Mouse (Mus musculus) stomach, embryonic 14.5 days (tissue): Measurements from ENCODE around the gene Mrtfb. TPM values are rescaled to one million over a fixed set of nuclear protein-coding genes. Genes with fewer than 3 reads are reported as not detected.
"Not testable (repeated sequence)": the region's sequence is repeated elsewhere in the genome, so short reads cannot be mapped to it uniquely, and the experiment has no call there.

Experiments used
- ATAC-seq: fragments of 200-750 bp; cut with Nextera tagmentation; 2 replicates; pipeline ENCODE4 v1.8.0; 2017; ENCODE audit warnings: low read depth, moderate TSS enrichment; ENCODE audit not compliant: insufficient number of reproducible peaks, insufficient read depth, low FRiP score
- H3K27ac ChIP-seq: fragments of 300-500 bp; sonication (generic); 2 replicates; pipeline ENCODE4 v1.5.1; 2014; ENCODE audit warnings: mild to moderate bottlenecking, low read length, moderate library complexity, mixed read lengths
- H3K27me3 ChIP-seq: fragments of 300-500 bp; sonication (generic); 2 replicates; pipeline ENCODE4 v1.6.1; 2014; ENCODE audit warnings: low read length, control low read depth, mixed read lengths; ENCODE audit not compliant: control insufficient read depth, insufficient read depth
- H3K36me3 ChIP-seq: fragments of 300-500 bp; sonication (generic); 2 replicates; pipeline ENCODE4 v1.6.1; 2014; ENCODE audit warnings: mild to moderate bottlenecking, control low read depth, low read length, moderate library complexity, mixed read lengths; ENCODE audit not compliant: control insufficient read depth, insufficient read depth
- H3K4me1 ChIP-seq: fragments of 300-500 bp; sonication (generic); 2 replicates; pipeline ENCODE4 v1.6.1; 2014; ENCODE audit warnings: low read length, control low read depth, mixed read lengths; ENCODE audit not compliant: control insufficient read depth, insufficient read depth
- H3K4me2 ChIP-seq: fragments of 300-500 bp; sonication (generic); replicated peaks from 2 replicates; pipeline ENCODE4 v1.6.1; 2014; ENCODE audit warnings: low read depth, low read length, control low read depth
- H3K4me3 ChIP-seq: fragments of 300-500 bp; sonication (generic); 2 replicates; pipeline ENCODE4 v1.5.1; 2014; ENCODE audit warnings: low read depth, low read length, control low read depth
- H3K9ac ChIP-seq: fragments of 300-500 bp; sonication (generic); replicated peaks from 2 replicates; pipeline ENCODE4 v1.6.1; 2014; ENCODE audit warnings: low read depth, mild to moderate bottlenecking, control low read depth, low read length, moderate library complexity, mixed read lengths
- H3K9me3 ChIP-seq: fragments of 300-500 bp; sonication (generic); 2 replicates; pipeline ENCODE4 v1.6.1; 2016; ENCODE audit warnings: low read depth, low read length, control low read depth; ENCODE audit not compliant: control insufficient read depth
- WGBS: fragments of 180-500 bp; shearing (Covaris S2); extraction: QIAGEN DNeasy Blood & Tissue Kit; methylation state at CpG from one replicate; pipeline ENCODE4 v1.1.7; 2014; 5-methylcytosine and 5-hydroxymethylcytosine counted together
- polyA plus RNA-seq: library from polyadenylated mRNA; unstranded; fragments of >200 nt; fragmentation: Nextera tagmentation; extraction: Ambion mirVana; gene quantifications from 2 replicates; pipeline ENCODE4 v1.2.1, GENCODE M21; 2014

Gene Mrtfb
- polyA plus RNA-seq, 1 experiment from 2014 or later: 33.3 TPM

GRCm38 (mm10) chr16:13257528-13257835 is 1.2 kb downstream of the Mrtfb start:
- Histone ChIP-seq H3K27ac (no peak overlapping the region), H3K4me2 (peak overlapping the region; percentile 66), H3K9me3 (no peaks in the 10 kb centered on the region), H3K9ac (peak overlapping the region; percentile 90), H3K27me3 (no peaks in the 10 kb centered on the region), H3K4me3 (peak overlapping the region; percentile 89), H3K36me3 (no peaks in the 10 kb centered on the region), H3K4me1 (peaks cover 17% of the 10 kb centered on the region; the same call in 1 of the 2 replicates)
- ATAC-seq: no peak
- 34% methylated on average over 5 of the region's 5 CpGs for WGBS

- Histone ChIP-seq H3K4me3 (no peak overlapping the region), H3K9ac (no peak overlapping the region), H3K27ac (no peak overlapping the region), H3K4me1 (peaks cover 17% of the 10 kb centered on the region; the same call in 1 of the 2 replicates), H3K36me3 (no peaks in the 10 kb centered on the region), H3K9me3 (no peaks in the 10 kb centered on the region), H3K27me3 (no peaks in the 10 kb centered on the region), H3K4me2 (no peak overlapping the region)
- 84% methylated on average over 2 of the region's 2 CpGs for WGBS
- no peak for ATAC-seq
Observed at GRCm38 (mm10) chr16:13259026-13259425, 2.7 kb downstream of the Mrtfb start.

GRCm38 (mm10) chr16:13266312-13266711 is 10.0 kb downstream of the Mrtfb start:
- Histone ChIP-seq H3K27ac (no peak overlapping the region), H3K9ac (no peak overlapping the region), H3K36me3 (peaks cover 16% of the 10 kb centered on the region), H3K9me3 (no peaks in the 10 kb centered on the region), H3K4me3 (no peak overlapping the region), H3K4me2 (no peak overlapping the region), H3K4me1 (no peaks in the 10 kb centered on the region), H3K27me3 (no peaks in the 10 kb centered on the region)
- 86% methylated on average over 3 of the region's 3 CpGs for WGBS
- ATAC-seq: no peak

GRCm38 (mm10) chr16:13267350-13267904 is 11.1 kb downstream of the Mrtfb start:
- Histone ChIP-seq H3K27ac (no peak overlapping the region), H3K27me3 (no peaks in the 10 kb centered on the region)
- WGBS: 76% methylated on average over 3 of the region's 3 CpGs

DNA sequence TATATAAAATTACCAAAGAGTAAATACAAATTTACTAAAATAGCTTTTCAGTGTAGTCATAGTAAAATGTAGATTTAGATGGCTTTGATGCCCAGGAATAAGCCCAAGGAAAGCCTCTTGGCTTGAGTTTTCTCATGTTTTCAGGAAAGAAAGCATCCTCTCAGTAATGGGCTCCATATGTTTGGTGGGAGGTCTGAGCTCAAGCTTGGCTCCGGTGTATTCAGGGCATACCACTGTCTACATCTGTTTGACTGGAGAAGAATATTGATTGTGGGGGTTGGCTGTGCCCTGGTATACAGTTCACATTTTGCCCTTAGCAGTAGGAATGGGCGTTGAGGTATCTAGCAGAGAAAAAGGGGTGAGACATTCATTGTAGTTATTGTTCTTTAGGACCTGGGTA is 13.1 kb downstream of the Mrtfb start:
- Histone ChIP-seq H3K9me3 (no peaks in the 10 kb centered on the region), H3K9ac (no peak overlapping the region), H3K4me2 (no peak overlapping the region), H3K27ac (no peak overlapping the region), H3K4me1 (no peaks in the 10 kb centered on the region), H3K27me3 (no peaks in the 10 kb centered on the region), H3K4me3 (no peak overlapping the region), H3K36me3 (peaks cover 16% of the 10 kb centered on the region)
- 90% methylated on average over 2 of the region's 2 CpGs for WGBS
- no peak for ATAC-seq

More at GRCm38 (mm10) chr16:13267350-13267904, 11.1 kb downstream of the Mrtfb start:
- no peak overlapping the region for H3K4me3 ChIP-seq
- ATAC-seq: no peak
- H3K9ac ChIP-seq: no peak overlapping the region
- H3K9me3 ChIP-seq: no peaks in the 10 kb centered on the region
- no peaks in the 10 kb centered on the region for H3K4me1 ChIP-seq
- H3K4me2 ChIP-seq: no peak overlapping the region
- peaks cover 16% of the 10 kb centered on the region for H3K36me3 ChIP-seq

- Histone ChIP-seq H3K4me1 (no peaks in the 10 kb centered on the region; the same call in 1 of the 2 replicates), H3K27ac (0 out of 2 replicates have a peak overlapping the region, but pooled peaks have one; percentile 36), H3K4me3 (no peak overlapping the region), H3K9me3 (no peaks in the 10 kb centered on the region), H3K27me3 (no peaks in the 10 kb centered on the region), H3K36me3 (no peaks in the 10 kb centered on the region), H3K4me2 (no peak overlapping the region), H3K9ac (no peak overlapping the region)
- ATAC-seq: peak; percentile 87
- 54% methylated on average over 2 of the region's 2 CpGs for WGBS
Observed at GRCm38 (mm10) chr16:13276258-13276657, 20.0 kb downstream of the Mrtfb start.

- Histone ChIP-seq H3K27ac (peak overlapping the region; percentile 36; the same call in 1 of the 2 replicates), H3K4me3 (no peak overlapping the region), H3K4me1 (no peaks in the 10 kb centered on the region; the same call in 1 of the 2 replicates), H3K9ac (no peak overlapping the region), H3K9me3 (no peaks in the 10 kb centered on the region), H3K36me3 (no peaks in the 10 kb centered on the region), H3K4me2 (no peak overlapping the region), H3K27me3 (no peaks in the 10 kb centered on the region)
- 0 out of 2 replicates have a peak, but pooled peaks have one; percentile 23 for ATAC-seq
- 78% methylated on average over 3 of the region's 3 CpGs for WGBS
Observed at GRCm38 (mm10) chr16:13276709-13277399, 20.6 kb downstream of the Mrtfb start.

GRCm38 (mm10) chr16:13286425-13286824 is 30.1 kb downstream of the Mrtfb start:
- not testable (repeated sequence) for H3K27me3 ChIP-seq, H3K27ac ChIP-seq, ATAC-seq

More at GRCm38 (mm10) chr16:13286425-13286824, 30.1 kb downstream of the Mrtfb start:
- H3K36me3 ChIP-seq, H3K9me3 ChIP-seq, H3K9ac ChIP-seq, H3K4me2 ChIP-seq, H3K4me3 ChIP-seq, H3K4me1 ChIP-seq: not testable (repeated sequence)
